ENCODE assay signal across 9 mouse cellular contexts in genomic region chr8:124257363-124257762, GRCm38 (mm10). TPM values are rescaled to one million over a fixed set of nuclear protein-coding genes. Genes with fewer than 3 reads are reported as not detected.
DNase-seq lines count a peak whose midpoint lies in the region; ATAC-seq and TF ChIP-seq lines count a peak whose summit lies in the region.
"Had no signal": no experiment of that assay in that cellular context is flagged by ENCODE, and none has a peak within 500 bp of the region (broad histone marks: within the 10 kb centered on the region; RNA-seq: fewer than 3 reads in every experiment).

No protein-coding gene starts in this region.

- no peak overlapping the region for H3K9ac ChIP-seq in heart, embryonic 11.5 days (ENCODE audit: low read depth, low read length)
- H3K9ac ChIP-seq in hindbrain, embryonic 16.5 days (ENCODE audit: low read depth, low read length): peak overlapping the region; percentile 41; the same call in 1 of the 2 replicates
- H3K9ac ChIP-seq: embryonic facial prominence, embryonic 12.5 days had no signal

- no peak for TF ChIP-seq POLR2A in brain, embryonic 14.5 days (IDR thresholded peaks at IDR 0.05; ENCODE audit: borderline replicate concordance, extremely low read depth, insufficient read depth, insufficient read length, poor library complexity, severe bottlenecking)

- no peak for TF ChIP-seq CTCF in brain, embryonic 14.5 days (IDR thresholded peaks at IDR 0.05; ENCODE audit: borderline replicate concordance, extremely low read depth, insufficient read depth, insufficient read length)

- peaks cover 39% of the 10 kb centered on the region for H3K4me1 ChIP-seq in heart, embryonic 11.5 days (ENCODE audit: control insufficient read depth, insufficient read depth, low read length)
- peaks cover 28% of the 10 kb centered on the region for H3K4me1 ChIP-seq in hindbrain, embryonic 16.5 days (ENCODE audit: control insufficient read depth, insufficient read depth, low read depth, low read length)

- no peaks in the 10 kb centered on the region for H3K27me3 ChIP-seq in heart, embryonic 11.5 days (ENCODE audit: control insufficient read depth, insufficient read depth, low read length)
- H3K27me3 ChIP-seq in hindbrain, embryonic 16.5 days (replicated peaks; ENCODE audit: control insufficient read depth, insufficient read depth, low read length): no peaks in the 10 kb centered on the region
- H3K27me3 ChIP-seq: embryonic facial prominence, embryonic 12.5 days had no signal

- peak; percentile 98 for DNase-seq in heart, adult 11 months
- DNase-seq in brain, embryonic 14.5 days (ENCODE audit: low read depth): peak; percentile 93
- DNase-seq in gastrocnemius, adult 18-20 months (ENCODE audit: low spot score): peak; percentile 75
- DNase-seq in left cerebral cortex, postnatal 36 days (ENCODE audit: low spot score in 2 of 2): peak; percentile 36 to 49
- DNase-seq in ovary, postnatal 10 days (ENCODE audit: low spot score): peak; percentile 31
- no peak for DNase-seq in embryo, embryonic 9.5 days (ENCODE audit: extremely low spot score)

- ATAC-seq in heart, embryonic 11.5 days (replicated peaks; ENCODE audit: insufficient number of reproducible peaks, low FRiP score, low TSS enrichment): no peak
- peak; percentile 68 for ATAC-seq in hindbrain, embryonic 16.5 days

- no peak overlapping the region for H3K27ac ChIP-seq in heart, embryonic 11.5 days (ENCODE audit: low read depth, low read length)
- H3K27ac ChIP-seq in hindbrain, embryonic 16.5 days (ENCODE audit: low read depth, low read length): peak overlapping the region; percentile 70
- H3K27ac ChIP-seq: embryonic facial prominence, embryonic 12.5 days had no signal

- H3K4me2 ChIP-seq in heart, embryonic 11.5 days: no peak overlapping the region
- H3K4me2 ChIP-seq in hindbrain, embryonic 16.5 days (ENCODE audit: low read length): peak overlapping the region; percentile 13; the same call in 1 of the 2 replicates
- H3K4me2 ChIP-seq: embryonic facial prominence, embryonic 12.5 days had no signal

- WGBS in heart, embryonic 11.5 days (ENCODE audit: insufficient replicate concordance): 58% methylated on average over 10 of the region's 10 CpGs
- 18% methylated on average over 10 of the region's 10 CpGs for WGBS in hindbrain, embryonic 16.5 days

- H3K4me3 ChIP-seq in heart, embryonic 11.5 days (ENCODE audit: low read depth, low read length): no peak overlapping the region
- no peak overlapping the region for H3K4me3 ChIP-seq in hindbrain, embryonic 16.5 days (ENCODE audit: low read length)
- H3K4me3 ChIP-seq: embryonic facial prominence, embryonic 12.5 days had no signal

- no peaks in the 10 kb centered on the region for H3K9me3 ChIP-seq in heart, embryonic 11.5 days (replicated peaks; ENCODE audit: control insufficient read depth, low read length)
- no peaks in the 10 kb centered on the region for H3K9me3 ChIP-seq in hindbrain, embryonic 16.5 days (ENCODE audit: control insufficient read depth, low read length)
- H3K9me3 ChIP-seq: embryonic facial prominence, embryonic 12.5 days had no signal

- no peaks in the 10 kb centered on the region for H3K36me3 ChIP-seq in heart, embryonic 11.5 days (ENCODE audit: control insufficient read depth, insufficient read depth, low read length)
- H3K36me3 ChIP-seq in hindbrain, embryonic 16.5 days (ENCODE audit: control insufficient read depth, insufficient read depth, low read length): no peaks in the 10 kb centered on the region
- H3K36me3 ChIP-seq: embryonic facial prominence, embryonic 12.5 days had no signal

- intact Hi-C loops in left cerebral cortex, postnatal 36 days (cut with DNase I): no loop called here

RNA-seq across cellular contexts. Expression of gene Galnt2, which starts 26.2 kb away (rescaled TPM):
- polyA plus RNA-seq in heart, embryonic 11.5 days (2014; fragmentation: Nextera tagmentation; extraction: Ambion mirVana): 63.2 and 72.3 TPM in 2 replicates
- polyA plus RNA-seq in brain, embryonic 14.5 days (2012; rRNA removed): 42.0 and 50.3 TPM in 2 replicates
- total RNA-seq in gastrocnemius, adult 18-20 months (2021): 10 to 100 TPM; 40.3 to 42.5 TPM
- 33.8 and 40.2 TPM in 2 replicates for polyA plus RNA-seq in hindbrain, embryonic 16.5 days (2015; fragmentation: Nextera tagmentation; extraction: Ambion mirVana)
- 10 to 100 TPM; 45.4 to 49.7 TPM for total RNA-seq in left cerebral cortex, postnatal 36 days (2021)
